Mouse (Mus musculus) lung, adult 2 months (tissue): ENCODE measurements around the gene Map3k7.

Experiments used
- CTCF ChIP-seq: fragments of 200-500 bp; IDR thresholded peaks from 2 replicates; pipeline ENCODE4 v1.5.1; 2011; ENCODE audit warnings: mild to moderate bottlenecking, low read length, control low read depth; ENCODE audit not compliant: insufficient read depth
- POLR2A ChIP-seq: fragments of 200-500 bp; IDR thresholded peaks from 2 replicates; pipeline ENCODE4 v1.6.1; 2011; ENCODE audit warnings: low read depth, mild to moderate bottlenecking, control low read depth, low read length, borderline replicate concordance; ENCODE audit errors: extremely low read depth

- TF ChIP-seq CTCF (no peak), POLR2A (no peak)
Measured at GRCm38 (mm10) chr4:32056441-32056840, 92.5 kb downstream of the Map3k7 start.
